Mouse (Mus musculus) lung, embryonic 14.5 days (tissue): ENCODE measurements around the gene Idh1. TPM values are rescaled to one million over a fixed set of nuclear protein-coding genes. Genes with fewer than 3 reads are reported as not detected.
A peak's percentile ranks its signal among the peaks of the same experiment; 100 is the strongest.

Source experiments
- ATAC-seq: fragments of 200-750 bp; cut with Nextera tagmentation; 2 replicates; pipeline ENCODE4 v1.8.0; 2017; ENCODE audit warnings: mild to moderate bottlenecking, moderate TSS enrichment, moderate library complexity; ENCODE audit not compliant: insufficient read depth
- DNase-seq: peaks from one replicate; pipeline ENCODE4 v3.0.0-alpha.2; 2015
- H3K27ac ChIP-seq: fragments of 300-500 bp; sonication (generic); 2 replicates; pipeline ENCODE4 v1.5.1; 2014; ENCODE audit warnings: low read depth, mild to moderate bottlenecking, moderate library complexity
- H3K27me3 ChIP-seq: fragments of 300-500 bp; sonication (generic); 2 replicates; pipeline ENCODE4 v1.6.1; 2014; ENCODE audit warnings: low read length, control low read depth; ENCODE audit not compliant: insufficient read depth
- H3K36me3 ChIP-seq: fragments of 300-500 bp; sonication (generic); 2 replicates; pipeline ENCODE4 v1.6.1; 2014; ENCODE audit warnings: control low read depth; ENCODE audit not compliant: insufficient read depth
- H3K4me1 ChIP-seq: fragments of 300-500 bp; sonication (generic); 2 replicates; pipeline ENCODE4 v1.6.1; 2014; ENCODE audit warnings: antibody characterized with exemption, control low read depth; ENCODE audit not compliant: insufficient read depth
- H3K4me2 ChIP-seq: fragments of 300-500 bp; sonication (generic); 2 replicates; pipeline ENCODE4 v1.6.1; 2014; ENCODE audit warnings: mild to moderate bottlenecking
- H3K4me3 ChIP-seq: fragments of 300-500 bp; sonication (generic); 2 replicates; pipeline ENCODE4 v1.5.1; 2014; ENCODE audit warnings: low read depth, low read length
- H3K9ac ChIP-seq: fragments of 300-500 bp; sonication (generic); 2 replicates; pipeline ENCODE4 v1.6.1; 2014
- H3K9me3 ChIP-seq: fragments of 300-500 bp; sonication (generic); 2 replicates; pipeline ENCODE4 v1.6.1; 2016; ENCODE audit warnings: low read depth, low read length, control low read depth
- CTCF ChIP-seq: IDR thresholded peaks from 2 replicates; pipeline ENCODE4 v1.5.1; 2016; ENCODE audit warnings: antibody characterized with exemption, low read depth
- WGBS: fragments of 180-500 bp; shearing (Covaris S2); extraction: QIAGEN DNeasy Blood & Tissue Kit; methylation state at CpG from one replicate; pipeline ENCODE4 v1.1.7; 2014; 5-methylcytosine and 5-hydroxymethylcytosine counted together
- polyA plus RNA-seq: library from polyadenylated mRNA; unstranded; fragments of >200 nt; fragmentation: Nextera tagmentation; extraction: Ambion mirVana; gene quantifications from 2 replicates; pipeline ENCODE4 v1.2.1, GENCODE M21; 2014

Gene Idh1
- polyA plus RNA-seq, 1 experiment from 2014 or later, result 113 TPM

GRCm38 (mm10) chr1:65178126-65178901 lies 8.0 kb downstream of the Idh1 start:
- Histone ChIP-seq H3K36me3 (peaks cover 13% of the 10 kb centered on the region; the same call in 1 of the 2 replicates), H3K27me3 (no peaks in the 10 kb centered on the region), H3K4me1 (0 out of 2 replicates have a peak, but pooled peaks cover 4% of the 10 kb centered on the region), H3K4me3 (peak overlapping the region; percentile 59), H3K27ac (peak overlapping the region; percentile 96), H3K9me3 (no peaks in the 10 kb centered on the region), H3K9ac (peak overlapping the region; percentile 66), H3K4me2 (peak overlapping the region; percentile 75)
- ATAC-seq, result peak; percentile 88
- DNase-seq, result peak; percentile 95
- WGBS, result 2% methylated on average over 27 of the region's 27 CpGs
- TF ChIP-seq CTCF, result peak; percentile 77

- Histone ChIP-seq H3K9me3 (no peaks in the 10 kb centered on the region), H3K36me3 (peaks cover 16% of the 10 kb centered on the region), H3K4me1 (0 out of 2 replicates have a peak, but pooled peaks cover 4% of the 10 kb centered on the region), H3K4me3 (peak overlapping the region; percentile 59), H3K27me3 (no peaks in the 10 kb centered on the region), H3K9ac (no peak overlapping the region; the same call in 1 of the 2 replicates), H3K27ac (peak overlapping the region; percentile 58; the same call in 1 of the 2 replicates), H3K4me2 (peak overlapping the region; percentile 75)
- WGBS, result 32% methylated on average over 3 of the region's 3 CpGs
- no peak for ATAC-seq
- TF ChIP-seq CTCF, result no peak
- DNase-seq, result peak; percentile 52
Measured at GRCm38 (mm10) chr1:65177452-65177851, 8.8 kb downstream of the Idh1 start.

- peak; percentile 24 for DNase-seq
- 0 out of 2 replicates have a peak, but pooled peaks cover 4% of the 10 kb centered on the region for H3K4me1 ChIP-seq
- H3K9ac ChIP-seq, result no peak overlapping the region
- no peaks in the 10 kb centered on the region for H3K9me3 ChIP-seq
- ATAC-seq, result no peak
- no peak overlapping the region for H3K27ac ChIP-seq
- no peak overlapping the region for H3K4me3 ChIP-seq
- 50% methylated on average over 5 of the region's 5 CpGs for WGBS
- H3K27me3 ChIP-seq, result no peaks in the 10 kb centered on the region
- TF ChIP-seq CTCF, result no peak
- H3K4me2 ChIP-seq, result no peak overlapping the region; the same call in 1 of the 2 replicates
- H3K36me3 ChIP-seq, result peaks cover 22% of the 10 kb centered on the region
Measured at GRCm38 (mm10) chr1:65176912-65177311, 9.4 kb downstream of the Idh1 start.

- Histone ChIP-seq H3K27ac (no peak overlapping the region), H3K9ac (no peak overlapping the region), H3K4me2 (no peak overlapping the region), H3K4me3 (no peak overlapping the region), H3K27me3 (no peaks in the 10 kb centered on the region), H3K9me3 (no peaks in the 10 kb centered on the region), H3K36me3 (peaks cover 29% of the 10 kb centered on the region), H3K4me1 (0 out of 2 replicates have a peak, but pooled peaks cover 4% of the 10 kb centered on the region)
- WGBS, result 72% methylated on average over 4 of the region's 4 CpGs
- no peak for DNase-seq
- no peak for ATAC-seq
- no peak for TF ChIP-seq CTCF
Measured at GRCm38 (mm10) chr1:65176171-65176570, 10.1 kb downstream of the Idh1 start.

GRCm38 (mm10) chr1:65173716-65174115 lies 12.6 kb downstream of the Idh1 start:
- Histone ChIP-seq H3K36me3 (peaks cover 48% of the 10 kb centered on the region), H3K9me3 (no peaks in the 10 kb centered on the region), H3K27me3 (no peaks in the 10 kb centered on the region), H3K4me3 (no peak overlapping the region), H3K27ac (no peak overlapping the region), H3K4me1 (0 out of 2 replicates have a peak, but pooled peaks cover 4% of the 10 kb centered on the region), H3K4me2 (no peak overlapping the region), H3K9ac (no peak overlapping the region)
- DNase-seq (no peak), ATAC-seq (no peak)
- no peak for TF ChIP-seq CTCF
- WGBS, result 91% methylated on average over 2 of the region's 2 CpGs

GRCm38 (mm10) chr1:65171579-65171978 lies 14.7 kb downstream of the Idh1 start:
- Histone ChIP-seq H3K27ac (no peak overlapping the region), H3K27me3 (no peaks in the 10 kb centered on the region), H3K4me2 (no peak overlapping the region), H3K9me3 (no peaks in the 10 kb centered on the region), H3K36me3 (peaks cover 67% of the 10 kb centered on the region), H3K4me3 (no peak overlapping the region), H3K4me1 (no peaks in the 10 kb centered on the region), H3K9ac (no peak overlapping the region)
- WGBS, result 73% methylated on average over 4 of the region's 4 CpGs
- DNase-seq (no peak), ATAC-seq (no peak)
- no peak for TF ChIP-seq CTCF

GRCm38 (mm10) chr1:65169947-65170346 lies 16.4 kb downstream of the Idh1 start:
- H3K9me3 ChIP-seq, result no peaks in the 10 kb centered on the region
- H3K36me3 ChIP-seq, result peaks cover 79% of the 10 kb centered on the region

More at GRCm38 (mm10) chr1:65169947-65170346, 16.4 kb downstream of the Idh1 start:
- H3K27me3 ChIP-seq, result no peaks in the 10 kb centered on the region
- ATAC-seq (no peak), DNase-seq (no peak)
- no peak overlapping the region for H3K4me2 ChIP-seq
- WGBS, result 79% methylated on average over 5 of the region's 5 CpGs
- TF ChIP-seq CTCF, result no peak
- no peak overlapping the region for H3K27ac ChIP-seq
- no peak overlapping the region for H3K9ac ChIP-seq
- H3K4me1 ChIP-seq, result no peaks in the 10 kb centered on the region
- no peak overlapping the region for H3K4me3 ChIP-seq
